Mouse (Mus musculus) MEL (cell line): ENCODE measurements around the gene Pknox2.

Experiments
- CHD2 ChIP-seq: IDR thresholded peaks from 2 replicates; pipeline ENCODE4 v1.6.1; 2011; ENCODE audit warnings: low read length, improper control_type of control experiment
- CTCF ChIP-seq, 3 experiments: IDR thresholded peaks in 2 of 3; conservative IDR thresholded peaks in 1 of 3; 2 replicates each; pipeline ENCODE4 v1.5.1; 2011 to 2012; ENCODE audit warnings: low read length in 3 of 3, low read depth in 2 of 3, mild to moderate bottlenecking in 2 of 3, improper control_type of control experiment in 1 of 3, inconsistent platforms in 1 of 3, mixed read lengths in 1 of 3, moderate library complexity in 1 of 3; ENCODE audit not compliant: control insufficient read depth in 1 of 3, insufficient read depth in 1 of 3, poor library complexity in 1 of 3, severe bottlenecking in 1 of 3
- EP300 ChIP-seq, 2 experiments: IDR thresholded peaks; 2 replicates each; pipeline ENCODE4 v1.6.1; 2011; ENCODE audit warnings: improper control_type of control experiment in 2 of 2, low read length in 2 of 2, low read depth in 1 of 2, mild to moderate bottlenecking in 1 of 2
- GABPA ChIP-seq: IDR thresholded peaks from 2 replicates; pipeline ENCODE4 v1.6.1; 2012; ENCODE audit warnings: low read depth, mild to moderate bottlenecking, inconsistent platforms, low read length, improper control_type of control experiment, moderate library complexity
- GATA1 ChIP-seq: IDR thresholded peaks from 2 replicates; pipeline ENCODE4 v1.6.1; 2011; ENCODE audit warnings: low read depth, low read length, improper control_type of control experiment
- POLR2A ChIP-seq, 2 experiments: IDR thresholded peaks; 2 replicates each; pipeline ENCODE4 v1.6.1; 2011 to 2012; ENCODE audit warnings: low read length in 2 of 2, mild to moderate bottlenecking in 2 of 2, control low read depth in 1 of 2, improper control_type of control experiment in 1 of 2, low read depth in 1 of 2, moderate library complexity in 1 of 2; ENCODE audit not compliant: control insufficient read depth in 1 of 2, insufficient read depth in 1 of 2, poor library complexity in 1 of 2
- SIN3A ChIP-seq: IDR thresholded peaks from 2 replicates; pipeline ENCODE4 v1.6.1; 2012; ENCODE audit warnings: low read length, improper control_type of control experiment, inconsistent platforms
- TAL1 ChIP-seq: IDR thresholded peaks from 2 replicates; pipeline ENCODE4 v1.6.1; 2012; ENCODE audit warnings: mild to moderate bottlenecking, inconsistent platforms, low read length, moderate library complexity, mixed read lengths
- TCF12 ChIP-seq: IDR thresholded peaks from 2 replicates; pipeline ENCODE4 v1.6.1; 2014; ENCODE audit warnings: low read depth, mild to moderate bottlenecking, inconsistent platforms, low read length, improper control_type of control experiment, moderate library complexity
- USF2 ChIP-seq, 2 experiments: IDR thresholded peaks; 2 replicates each; pipeline ENCODE4 v1.6.1; 2011 to 2012; ENCODE audit warnings: improper control_type of control experiment in 2 of 2, low read length in 2 of 2, borderline replicate concordance in 1 of 2, inconsistent platforms in 1 of 2, low read depth in 1 of 2, mild to moderate bottlenecking in 1 of 2; ENCODE audit not compliant: insufficient read depth in 1 of 2
- ZC3H11A ChIP-seq: IDR thresholded peaks from 2 replicates; pipeline ENCODE4 v1.6.1; 2012; ENCODE audit warnings: low read depth, mild to moderate bottlenecking, inconsistent platforms, low read length, improper control_type of control experiment
- ZKSCAN1 ChIP-seq: IDR thresholded peaks from 2 replicates; pipeline ENCODE4 v1.6.1; 2012; ENCODE audit warnings: low read depth, mild to moderate bottlenecking, inconsistent platforms, low read length, improper control_type of control experiment, moderate library complexity
- ZNF384 ChIP-seq: IDR thresholded peaks from 2 replicates; pipeline ENCODE4 v1.6.1; 2012; ENCODE audit warnings: low read depth, mild to moderate bottlenecking, inconsistent platforms, low read length, improper control_type of control experiment

- TF ChIP-seq EP300 (IDR thresholded peaks at IDR 0.05; ENCODE audit: low read depth in 1 of 2, low read length in 2 of 2) (no peak), POLR2A (IDR thresholded peaks at IDR 0.05; ENCODE audit: control insufficient read depth in 1 of 2, insufficient read depth in 1 of 2, low read depth in 1 of 2, low read length in 2 of 2, poor library complexity in 1 of 2) (no peak), TCF12 (no peak), ZNF384 (no peak), CTCF (IDR thresholded peaks at IDR 0.05 in 2 of 3, conservative IDR thresholded peaks at IDR 0.05 in 1 of 3; ENCODE audit: control insufficient read depth in 1 of 3, insufficient read depth in 1 of 3, low read depth in 2 of 3, low read length in 3 of 3, poor library complexity in 1 of 3, severe bottlenecking in 1 of 3) (no peak), GABPA (no peak), SIN3A (no peak), ZKSCAN1 (no peak), USF2 (IDR thresholded peaks at IDR 0.05; ENCODE audit: borderline replicate concordance in 1 of 2, insufficient read depth in 1 of 2, low read depth in 1 of 2, low read length in 2 of 2) (no peak), ZC3H11A (no peak), TAL1 (no peak), CHD2 (no peak), GATA1 (no peak)
These were observed 43.4 kb downstream of the Pknox2 start for GRCm38 (mm10) chr9:37103778-37104177.
